Mouse (Mus musculus): ENCODE results near the gene Fam171a1. TPM values are rescaled to one million over a fixed set of nuclear protein-coding genes. Genes with fewer than 3 reads are reported as not detected.

Fam171a1 gene
- polyA plus RNA-seq, 1 experiment = 33.3 TPM

- Histone ChIP-seq H3ac (ENCODE audit: control insufficient read depth, insufficient read length, low read depth) (no peak overlapping the region), H3K79me2 (ENCODE audit: control insufficient read depth, insufficient read depth) (peaks cover 4% of the 10 kb centered on the region)
Observed at GRCm38 (mm10) chr2:3185335-3185734, 71.3 kb downstream of the Fam171a1 start.

GRCm38 (mm10) chr2:3188745-3189475, 74.9 kb downstream of the Fam171a1 start:
- Histone ChIP-seq H3K4me3 (ENCODE audit: insufficient read depth, poor library complexity, severe bottlenecking) (no peak overlapping the region), H3K79me3 (ENCODE audit: low read depth) (no peaks in the 10 kb centered on the region), H3ac (ENCODE audit: control insufficient read depth, insufficient read length, low read depth) (no peak overlapping the region), H3K36me3 (ENCODE audit: control insufficient read depth, insufficient read depth) (peaks cover 19% of the 10 kb centered on the region), H3K79me2 (ENCODE audit: control insufficient read depth, insufficient read depth) (no peaks in the 10 kb centered on the region), H3K27me3 (ENCODE audit: control insufficient read depth, insufficient read depth, insufficient read length) (no peaks in the 10 kb centered on the region)
- no peak for TF ChIP-seq MAX (IDR thresholded peaks at IDR 0.05)
- no peak for TF ChIP-seq CTCF (IDR thresholded peaks at IDR 0.05; ENCODE audit: control insufficient read depth, insufficient read depth, insufficient read length)
- TF ChIP-seq MYOG (IDR thresholded peaks at IDR 0.05; ENCODE audit: control insufficient read depth, extremely low read depth, insufficient read length) = no peak
- no peak for TF ChIP-seq CEBPB (IDR thresholded peaks at IDR 0.05; ENCODE audit: low read depth)
- no peak for TF ChIP-seq MYOD1 (IDR thresholded peaks at IDR 0.05; ENCODE audit: control insufficient read depth, insufficient read length, low read depth)

More at GRCm38 (mm10) chr2:3185335-3185734, 71.3 kb downstream of the Fam171a1 start:
- no peak overlapping the region for H3K4me3 ChIP-seq (ENCODE audit: insufficient read depth, poor library complexity, severe bottlenecking)
- H3K36me3 ChIP-seq (ENCODE audit: control insufficient read depth, insufficient read depth) = peaks cover 23% of the 10 kb centered on the region
- H3K79me3 ChIP-seq (ENCODE audit: low read depth) = no peaks in the 10 kb centered on the region
- TF ChIP-seq USF1 (IDR thresholded peaks at IDR 0.05; ENCODE audit: low read depth) = no peak
- TF ChIP-seq CTCF (IDR thresholded peaks at IDR 0.05; ENCODE audit: control insufficient read depth, insufficient read depth, insufficient read length) = peak; percentile 19
- no peaks in the 10 kb centered on the region for H3K27me3 ChIP-seq (ENCODE audit: control insufficient read depth, insufficient read depth, insufficient read length)

- Histone ChIP-seq H3ac (ENCODE audit: control insufficient read depth, insufficient read length, low read depth) (no peak overlapping the region), H3K79me3 (ENCODE audit: low read depth) (no peaks in the 10 kb centered on the region), H3K27me3 (ENCODE audit: control insufficient read depth, insufficient read depth, insufficient read length) (no peaks in the 10 kb centered on the region), H3K79me2 (ENCODE audit: control insufficient read depth, insufficient read depth) (no peaks in the 10 kb centered on the region), H3K4me3 (ENCODE audit: insufficient read depth, poor library complexity, severe bottlenecking) (no peak overlapping the region), H3K36me3 (ENCODE audit: control insufficient read depth, insufficient read depth) (peaks cover 30% of the 10 kb centered on the region)
- TF ChIP-seq MYOD1 (IDR thresholded peaks at IDR 0.05; ENCODE audit: control insufficient read depth, insufficient read length, low read depth) (no peak), MAX (IDR thresholded peaks at IDR 0.05) (no peak), USF1 (IDR thresholded peaks at IDR 0.05; ENCODE audit: low read depth) (no peak), CEBPB (IDR thresholded peaks at IDR 0.05; ENCODE audit: low read depth) (no peak)
Observed at GRCm38 (mm10) chr2:3191149-3191548, 77.1 kb downstream of the Fam171a1 start.

DNA sequence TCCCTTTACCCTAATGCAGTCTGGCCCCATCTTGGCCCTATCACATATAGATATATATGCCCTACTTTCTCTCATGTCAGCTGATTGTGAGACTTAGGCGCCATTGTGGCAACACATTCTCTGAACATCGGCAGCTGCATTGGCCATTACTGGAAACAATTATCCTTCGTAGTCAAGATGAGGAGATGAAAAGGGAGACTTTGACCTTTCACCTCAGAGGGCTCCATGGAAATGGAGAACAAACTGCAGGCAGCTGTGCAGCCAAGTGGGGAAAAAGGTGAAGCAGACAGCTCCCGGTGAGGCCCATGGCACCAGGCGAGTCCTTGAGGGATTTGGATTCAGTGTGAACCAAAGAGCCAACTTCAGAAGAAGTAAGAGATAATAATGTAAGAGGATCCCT, 81.5 kb downstream of the Fam171a1 start:
- no peaks in the 10 kb centered on the region for H3K79me2 ChIP-seq (ENCODE audit: control insufficient read depth, insufficient read depth)
- TF ChIP-seq CTCF (IDR thresholded peaks at IDR 0.05; ENCODE audit: control insufficient read depth, insufficient read depth, insufficient read length) = no peak
- no peak for TF ChIP-seq CEBPB (IDR thresholded peaks at IDR 0.05; ENCODE audit: low read depth)
- TF ChIP-seq USF1 (IDR thresholded peaks at IDR 0.05; ENCODE audit: low read depth) = no peak
- TF ChIP-seq MYOD1 (IDR thresholded peaks at IDR 0.05; ENCODE audit: control insufficient read depth, insufficient read length, low read depth) = no peak
- TF ChIP-seq MYOG (IDR thresholded peaks at IDR 0.05; ENCODE audit: control insufficient read depth, extremely low read depth, insufficient read length) = no peak
- no peak for TF ChIP-seq MAX (IDR thresholded peaks at IDR 0.05)
- TF ChIP-seq FOSL1 (IDR thresholded peaks at IDR 0.05; ENCODE audit: insufficient read depth, low read length, poor library complexity, severe bottlenecking) = no peak
- peaks cover 38% of the 10 kb centered on the region for H3K36me3 ChIP-seq (ENCODE audit: control insufficient read depth, insufficient read depth)
- H3ac ChIP-seq (ENCODE audit: control insufficient read depth, insufficient read length, low read depth) = no peak overlapping the region
- no peaks in the 10 kb centered on the region for H3K27me3 ChIP-seq (ENCODE audit: control insufficient read depth, insufficient read depth, insufficient read length)
- H3K79me3 ChIP-seq (ENCODE audit: low read depth) = no peaks in the 10 kb centered on the region
- no peak overlapping the region for H3K4me3 ChIP-seq (ENCODE audit: insufficient read depth, poor library complexity, severe bottlenecking)

- TF ChIP-seq MYOD1 (IDR thresholded peaks at IDR 0.05; ENCODE audit: control insufficient read depth, insufficient read length, low read depth) (no peak), FOSL1 (IDR thresholded peaks at IDR 0.05; ENCODE audit: insufficient read depth, low read length, poor library complexity, severe bottlenecking) (no peak), CTCF (IDR thresholded peaks at IDR 0.05; ENCODE audit: control insufficient read depth, insufficient read depth, insufficient read length) (no peak), MAX (IDR thresholded peaks at IDR 0.05) (no peak), MYOG (IDR thresholded peaks at IDR 0.05; ENCODE audit: control insufficient read depth, extremely low read depth, insufficient read length) (no peak), CEBPB (IDR thresholded peaks at IDR 0.05; ENCODE audit: low read depth) (no peak), USF1 (IDR thresholded peaks at IDR 0.05; ENCODE audit: low read depth) (no peak)
- Histone ChIP-seq H3ac (ENCODE audit: control insufficient read depth, insufficient read length, low read depth) (no peak overlapping the region), H3K4me3 (ENCODE audit: insufficient read depth, poor library complexity, severe bottlenecking) (no peak overlapping the region), H3K79me3 (ENCODE audit: low read depth) (no peaks in the 10 kb centered on the region), H3K79me2 (ENCODE audit: control insufficient read depth, insufficient read depth) (no peaks in the 10 kb centered on the region), H3K27me3 (ENCODE audit: control insufficient read depth, insufficient read depth, insufficient read length) (no peaks in the 10 kb centered on the region), H3K36me3 (ENCODE audit: control insufficient read depth, insufficient read depth) (peaks cover 38% of the 10 kb centered on the region)
Observed at GRCm38 (mm10) chr2:3200422-3200821, 86.4 kb downstream of the Fam171a1 start.

DNA sequence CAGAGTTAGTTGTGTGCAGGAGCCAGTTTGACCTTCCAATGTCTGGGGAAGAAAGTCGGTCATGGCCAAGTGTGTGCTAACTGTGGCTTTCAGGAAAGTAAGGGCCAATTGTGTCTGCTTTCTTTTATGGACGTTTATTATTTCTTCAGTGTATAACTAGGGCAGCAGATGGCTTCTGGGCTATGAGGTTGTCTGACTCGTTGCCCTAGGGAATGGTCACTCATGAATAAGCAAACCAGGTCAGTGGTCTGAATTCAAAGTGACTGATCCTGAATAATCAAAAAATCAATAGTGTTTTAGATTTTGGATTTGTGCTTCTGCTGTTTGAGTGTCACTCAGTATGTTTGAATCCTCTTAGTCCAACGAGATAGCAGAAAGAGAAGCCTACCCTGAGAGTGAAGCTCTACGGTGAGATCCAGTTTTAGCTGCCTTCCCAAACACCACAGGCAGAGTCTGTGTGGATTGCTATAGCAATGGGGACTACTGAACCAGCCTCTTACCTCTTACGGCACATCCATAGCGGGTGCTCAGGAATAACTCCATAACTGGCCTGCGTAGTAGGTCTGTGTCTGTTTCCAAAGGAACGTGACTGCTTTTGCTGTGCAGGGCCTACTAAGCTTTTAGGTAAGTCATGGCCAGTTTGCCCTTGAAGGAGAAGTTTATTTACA, 93.1 kb downstream of the Fam171a1 start:
- no peak overlapping the region for H3K4me3 ChIP-seq (ENCODE audit: insufficient read depth, poor library complexity, severe bottlenecking)
- no peaks in the 10 kb centered on the region for H3K79me2 ChIP-seq (ENCODE audit: control insufficient read depth, insufficient read depth)
- no peaks in the 10 kb centered on the region for H3K79me3 ChIP-seq (ENCODE audit: low read depth)
- peaks cover 29% of the 10 kb centered on the region for H3K36me3 ChIP-seq (ENCODE audit: control insufficient read depth, insufficient read depth)
- no peaks in the 10 kb centered on the region for H3K27me3 ChIP-seq (ENCODE audit: control insufficient read depth, insufficient read depth, insufficient read length)
- no peak overlapping the region for H3ac ChIP-seq (ENCODE audit: control insufficient read depth, insufficient read length, low read depth)
- no peak for TF ChIP-seq MYOG (IDR thresholded peaks at IDR 0.05; ENCODE audit: control insufficient read depth, extremely low read depth, insufficient read length)
- no peak for TF ChIP-seq MAX (IDR thresholded peaks at IDR 0.05)
- TF ChIP-seq USF1 (IDR thresholded peaks at IDR 0.05; ENCODE audit: low read depth) = no peak
- TF ChIP-seq MYOD1 (IDR thresholded peaks at IDR 0.05; ENCODE audit: control insufficient read depth, insufficient read length, low read depth) = no peak
- no peak for TF ChIP-seq CTCF (IDR thresholded peaks at IDR 0.05; ENCODE audit: control insufficient read depth, insufficient read depth, insufficient read length)
- TF ChIP-seq FOSL1 (IDR thresholded peaks at IDR 0.05; ENCODE audit: insufficient read depth, low read length, poor library complexity, severe bottlenecking) = no peak
- TF ChIP-seq CEBPB (IDR thresholded peaks at IDR 0.05; ENCODE audit: low read depth) = no peak

Measured in C2C12 (cell line).